Mouse (Mus musculus) heart, embryonic 10.5 days (tissue): ENCODE measurements at regions not wholly inside any gene's neighbourhood (a gene's known extent, or its start where the extent isn't known, plus 50 kb on each side); places are given as distances from the start of the nearest gene placed in this dataset.
A peak's percentile ranks its signal among the peaks of the same experiment; 100 is the strongest.

Experiments used
- DNase-seq: peaks from one replicate; pipeline ENCODE4 v3.0.0-alpha.2; 2017; ENCODE audit warnings: low spot score
- H3K27ac ChIP-seq: fragments of 300-500 bp; sonication (generic); 2 replicates; pipeline ENCODE4 v1.5.1; 2016; ENCODE audit warnings: mild to moderate bottlenecking
- H3K27me3 ChIP-seq: fragments of 300-500 bp; sonication (generic); 2 replicates; pipeline ENCODE4 v1.6.1; 2016; ENCODE audit warnings: mild to moderate bottlenecking; ENCODE audit not compliant: poor library complexity, insufficient read depth, severe bottlenecking
- H3K36me3 ChIP-seq: fragments of 300-500 bp; sonication (generic); 2 replicates; pipeline ENCODE4 v1.6.1; 2016; ENCODE audit warnings: mild to moderate bottlenecking, moderate library complexity
- H3K4me1 ChIP-seq: fragments of 300-500 bp; sonication (generic); 2 replicates; pipeline ENCODE4 v1.6.1; 2016; ENCODE audit warnings: mild to moderate bottlenecking
- H3K4me3 ChIP-seq: fragments of 300-500 bp; sonication (generic); 2 replicates; pipeline ENCODE4 v1.5.1; 2016; ENCODE audit warnings: mild to moderate bottlenecking, moderate library complexity
- H3K9me3 ChIP-seq: fragments of 300-500 bp; sonication (generic); 2 replicates; pipeline ENCODE4 v1.6.1; 2016; ENCODE audit warnings: mild to moderate bottlenecking, moderate library complexity
- WGBS: fragments of 180-500 bp; shearing (Covaris S2); methylation state at CpG from one replicate; pipeline ENCODE4 v1.1.7; 2016; 5-methylcytosine and 5-hydroxymethylcytosine counted together

- Histone ChIP-seq H3K4me3 (no peak overlapping the region), H3K36me3 (no peaks in the 10 kb centered on the region), H3K27ac (no peak overlapping the region), H3K4me1 (no peaks in the 10 kb centered on the region), H3K27me3 (no peaks in the 10 kb centered on the region), H3K9me3 (no peaks in the 10 kb centered on the region)
- WGBS = 79% methylated on average over 17 of the region's 17 CpGs
- no peak for DNase-seq
Observed at GRCm38 (mm10) chr10:71485063-71485762, 137.7 kb downstream of the Ipmk start.

DNA sequence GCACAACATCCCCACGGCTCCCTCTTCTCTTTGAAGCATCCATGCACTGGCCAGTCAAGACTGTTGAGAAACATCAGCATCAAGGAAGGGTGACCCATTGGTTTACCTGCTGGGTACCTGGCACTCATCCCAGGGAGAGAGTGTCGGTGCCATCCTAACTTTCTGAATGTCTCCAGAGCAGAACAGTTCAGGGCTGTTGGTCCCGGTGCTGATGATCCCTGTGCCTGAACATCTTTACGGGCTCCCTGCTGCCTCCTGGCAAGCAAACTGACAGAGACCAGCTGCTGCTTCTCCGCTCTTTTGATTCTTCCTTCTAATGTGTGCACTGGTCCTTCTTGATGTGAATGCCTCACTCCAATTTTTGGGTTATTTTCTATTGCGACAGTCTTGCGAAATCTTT is 142.2 kb downstream of the Ipmk start:
- Histone ChIP-seq H3K27ac (no peak overlapping the region), H3K4me1 (no peaks in the 10 kb centered on the region), H3K9me3 (no peaks in the 10 kb centered on the region), H3K4me3 (no peak overlapping the region), H3K36me3 (no peaks in the 10 kb centered on the region), H3K27me3 (no peaks in the 10 kb centered on the region)
- WGBS = 88% methylated on average over 7 of the region's 7 CpGs
- DNase-seq = no peak

DNA sequence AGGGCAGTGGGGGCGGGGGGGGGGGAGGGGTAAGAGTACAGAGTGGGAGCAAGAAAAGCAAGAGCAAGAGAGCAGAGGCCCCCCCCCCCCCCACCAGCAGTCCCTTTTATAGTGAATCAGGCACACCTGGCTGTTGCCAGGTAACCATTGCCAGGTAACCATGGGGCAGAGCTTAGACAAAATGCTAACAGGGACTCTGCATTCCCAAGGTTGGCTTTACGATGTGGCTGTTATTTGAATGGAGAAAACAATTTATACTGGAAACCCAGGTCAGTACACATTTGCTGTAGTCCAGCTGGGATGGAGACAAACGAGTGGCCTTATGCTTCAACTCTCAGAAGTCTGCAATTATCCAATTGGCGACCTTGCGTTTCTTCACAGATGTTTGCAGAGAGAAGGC is 154.5 kb downstream of the Ipmk start:
- Histone ChIP-seq H3K36me3 (no peaks in the 10 kb centered on the region), H3K4me1 (no peaks in the 10 kb centered on the region), H3K27ac (no peak overlapping the region), H3K4me3 (no peak overlapping the region), H3K9me3 (no peaks in the 10 kb centered on the region), H3K27me3 (no peaks in the 10 kb centered on the region)
- DNase-seq = no peak
- WGBS = 46% methylated on average over 4 of the region's 5 CpGs

- Histone ChIP-seq H3K36me3 (no peaks in the 10 kb centered on the region), H3K4me1 (no peaks in the 10 kb centered on the region), H3K27me3 (no peaks in the 10 kb centered on the region), H3K9me3 (no peaks in the 10 kb centered on the region), H3K4me3 (no peak overlapping the region), H3K27ac (no peak overlapping the region)
- no peak for DNase-seq
- 63% methylated on average over 1 of the region's 1 CpGs for WGBS
Observed at GRCm38 (mm10) chr10:71504219-71504618, 156.7 kb downstream of the Ipmk start.

- H3K36me3 ChIP-seq = no peaks in the 10 kb centered on the region
- H3K4me3 ChIP-seq = no peak overlapping the region
- H3K27me3 ChIP-seq = no peaks in the 10 kb centered on the region
- no peak for DNase-seq
- H3K9me3 ChIP-seq = no peaks in the 10 kb centered on the region
- WGBS = 66% methylated on average over 2 of the region's 2 CpGs
- no peak overlapping the region for H3K27ac ChIP-seq
- no peaks in the 10 kb centered on the region for H3K4me1 ChIP-seq
Observed at GRCm38 (mm10) chr10:71525290-71525689, 177.7 kb downstream of the Ipmk start.

GRCm38 (mm10) chr10:71533759-71534158 is 186.2 kb downstream of the Ipmk start:
- H3K27ac ChIP-seq = no peak overlapping the region
- WGBS = 90% methylated on average over 2 of the region's 2 CpGs

GRCm38 (mm10) chr10:71545489-71545888 is 197.9 kb downstream of the Ipmk start:
- no peak for DNase-seq
- Histone ChIP-seq H3K4me1 (no peaks in the 10 kb centered on the region), H3K27me3 (no peaks in the 10 kb centered on the region), H3K36me3 (no peaks in the 10 kb centered on the region), H3K4me3 (no peak overlapping the region), H3K9me3 (no peaks in the 10 kb centered on the region), H3K27ac (no peak overlapping the region)
- WGBS = 87% methylated on average over 7 of the region's 7 CpGs

More at GRCm38 (mm10) chr10:71533759-71534158, 186.2 kb downstream of the Ipmk start:
- Histone ChIP-seq H3K36me3 (no peaks in the 10 kb centered on the region), H3K27me3 (no peaks in the 10 kb centered on the region), H3K9me3 (0 out of 2 replicates have a peak, but pooled peaks cover 2% of the 10 kb centered on the region), H3K4me3 (no peak overlapping the region), H3K4me1 (no peaks in the 10 kb centered on the region)
- no peak for DNase-seq

GRCm38 (mm10) chr10:71546507-71546906 is 198.9 kb downstream of the Ipmk start:
- H3K9me3 ChIP-seq = no peaks in the 10 kb centered on the region
- WGBS = 84% methylated on average over 7 of the region's 7 CpGs
- H3K4me1 ChIP-seq = no peaks in the 10 kb centered on the region
- no peak overlapping the region for H3K27ac ChIP-seq
- DNase-seq = no peak
- no peaks in the 10 kb centered on the region for H3K27me3 ChIP-seq
- no peak overlapping the region for H3K4me3 ChIP-seq
- no peaks in the 10 kb centered on the region for H3K36me3 ChIP-seq

GRCm38 (mm10) chr10:71583716-71584115 is 236.2 kb downstream of the Ipmk start:
- H3K36me3 ChIP-seq = no peaks in the 10 kb centered on the region
- DNase-seq = peak; percentile 73
- no peak overlapping the region for H3K4me3 ChIP-seq
- no peaks in the 10 kb centered on the region for H3K9me3 ChIP-seq
- H3K4me1 ChIP-seq = no peaks in the 10 kb centered on the region
- WGBS = 89% methylated on average over 10 of the region's 10 CpGs
- no peak overlapping the region for H3K27ac ChIP-seq
- no peaks in the 10 kb centered on the region for H3K27me3 ChIP-seq

- Histone ChIP-seq H3K4me1 (no peaks in the 10 kb centered on the region), H3K9me3 (no peaks in the 10 kb centered on the region), H3K27me3 (no peaks in the 10 kb centered on the region), H3K4me3 (no peak overlapping the region), H3K27ac (no peak overlapping the region), H3K36me3 (no peaks in the 10 kb centered on the region)
- no peak for DNase-seq
- WGBS = 86% methylated on average over 6 of the region's 6 CpGs
Observed at GRCm38 (mm10) chr10:71598515-71598914, 251.0 kb downstream of the Ipmk start.

DNA sequence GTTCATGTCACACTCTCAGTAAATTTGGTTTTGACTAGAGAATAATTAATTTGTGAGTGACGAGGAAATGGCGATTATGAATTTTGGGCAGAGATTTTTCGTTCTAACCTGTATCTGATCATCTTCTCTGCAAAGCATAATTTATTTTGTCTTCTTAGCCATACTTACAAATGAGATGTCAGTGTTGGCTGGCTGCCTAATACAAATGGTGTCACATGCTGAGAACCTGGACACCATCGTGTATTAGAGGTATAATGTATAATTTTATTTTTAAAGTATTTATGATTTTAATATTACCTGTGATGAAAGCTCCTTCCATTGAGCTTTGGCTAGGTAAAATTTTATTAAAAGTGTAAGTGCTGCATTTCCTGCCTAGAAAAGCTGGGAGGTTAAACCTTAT is 266.2 kb downstream of the Ipmk start:
- no peak overlapping the region for H3K4me3 ChIP-seq
- H3K4me1 ChIP-seq = no peaks in the 10 kb centered on the region
- no peak for DNase-seq
- 82% methylated on average over 4 of the region's 4 CpGs for WGBS
- no peaks in the 10 kb centered on the region for H3K36me3 ChIP-seq
- no peak overlapping the region for H3K27ac ChIP-seq
- no peaks in the 10 kb centered on the region for H3K27me3 ChIP-seq
- H3K9me3 ChIP-seq = no peaks in the 10 kb centered on the region

GRCm38 (mm10) chr10:71617156-71617555 is 269.6 kb downstream of the Ipmk start:
- WGBS = 82% methylated on average over 4 of the region's 4 CpGs
- H3K27ac ChIP-seq = no peak overlapping the region
- DNase-seq = no peak
- H3K4me1 ChIP-seq = no peaks in the 10 kb centered on the region
- H3K27me3 ChIP-seq = no peaks in the 10 kb centered on the region
- H3K4me3 ChIP-seq = no peak overlapping the region
- no peaks in the 10 kb centered on the region for H3K9me3 ChIP-seq
- H3K36me3 ChIP-seq = no peaks in the 10 kb centered on the region

- Histone ChIP-seq H3K9me3 (no peaks in the 10 kb centered on the region), H3K27me3 (no peaks in the 10 kb centered on the region), H3K36me3 (no peaks in the 10 kb centered on the region), H3K4me1 (no peaks in the 10 kb centered on the region), H3K4me3 (no peak overlapping the region), H3K27ac (no peak overlapping the region)
- DNase-seq = no peak
- 75% methylated on average over 3 of the region's 3 CpGs for WGBS
Observed at GRCm38 (mm10) chr10:71646071-71646470, 298.5 kb downstream of the Ipmk start.

DNA sequence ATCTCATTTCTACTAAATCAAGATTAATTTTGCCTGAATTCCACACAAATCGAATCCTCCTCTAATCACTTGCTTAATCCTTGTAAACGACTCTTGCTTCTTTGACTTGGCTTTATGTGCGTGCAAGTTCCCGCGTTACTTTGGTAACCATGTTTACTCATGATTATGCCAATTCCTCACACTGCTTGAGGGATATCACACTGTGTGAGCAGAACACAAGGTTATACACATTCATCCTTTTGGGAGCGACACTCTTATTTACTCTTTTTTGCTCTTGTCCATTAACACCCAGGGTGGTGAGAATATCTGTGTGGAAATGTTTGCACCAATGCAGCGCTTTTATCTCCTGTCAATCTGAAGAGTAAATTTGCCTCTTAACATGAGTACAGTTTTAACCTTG is 310.0 kb downstream of the Ipmk start:
- Histone ChIP-seq H3K9me3 (no peaks in the 10 kb centered on the region), H3K27ac (no peak overlapping the region), H3K36me3 (no peaks in the 10 kb centered on the region), H3K27me3 (no peaks in the 10 kb centered on the region), H3K4me3 (no peak overlapping the region), H3K4me1 (no peaks in the 10 kb centered on the region)
- WGBS = 86% methylated on average over 7 of the region's 7 CpGs
- no peak for DNase-seq
